ENCODE assay signal across 20 mouse cellular contexts in the genomic region with DNA sequence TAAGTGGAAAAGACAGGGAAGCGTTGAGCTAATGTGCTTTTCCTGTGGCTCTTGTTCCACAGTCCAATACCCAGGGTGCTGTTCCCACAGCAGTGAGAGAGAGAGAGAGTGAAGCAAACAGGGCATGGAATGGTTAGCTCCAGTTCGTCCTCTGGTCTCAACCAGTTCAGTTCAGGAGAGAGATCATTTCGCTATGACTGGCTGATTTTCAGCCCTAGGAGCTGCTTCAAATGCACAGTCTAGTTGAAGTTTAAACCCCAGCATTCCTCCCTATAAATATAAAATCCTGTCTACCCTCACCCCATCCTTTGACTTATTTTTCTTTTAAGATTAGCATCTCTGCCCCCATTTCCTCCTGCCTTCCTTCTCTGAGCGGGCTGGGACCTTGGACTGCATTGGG. TPM values are rescaled to one million over a fixed set of nuclear protein-coding genes. Genes with fewer than 3 reads are reported as not detected.
A peak's percentile ranks its signal among the peaks of the same experiment; 100 is the strongest.
DNase-seq lines count a peak whose midpoint lies in the region; ATAC-seq lines count a peak whose summit lies in the region.
"Had no signal": no experiment of that assay in that cellular context is flagged by ENCODE, and none has a peak within 500 bp of the region (broad histone marks: within the 10 kb centered on the region; RNA-seq: fewer than 3 reads in every experiment).

No protein-coding gene starts in this region.

- H3K9ac ChIP-seq in liver, embryonic 11.5 days (ENCODE audit: low read depth, low read length) = no peak overlapping the region
- H3K9ac ChIP-seq in kidney, embryonic 16.5 days (replicated peaks; ENCODE audit: low read length) = no peak overlapping the region
- H3K9ac ChIP-seq: hindbrain, embryonic 15.5 days had no signal

- no peaks in the 10 kb centered on the region for H3K9me3 ChIP-seq in liver, embryonic 11.5 days (ENCODE audit: control insufficient read depth, low read length)
- no peaks in the 10 kb centered on the region for H3K9me3 ChIP-seq in kidney, embryonic 16.5 days (ENCODE audit: low read length)
- H3K9me3 ChIP-seq: embryonic facial prominence, embryonic 10.5 days; forebrain, embryonic 10.5 days; heart, embryonic 13.5 days; hindbrain, embryonic 15.5 days had no signal

- peaks cover 8% of the 10 kb centered on the region for H3K36me3 ChIP-seq in liver, embryonic 11.5 days (ENCODE audit: control insufficient read depth, insufficient read depth, low read length)
- H3K36me3 ChIP-seq in kidney, embryonic 16.5 days (ENCODE audit: insufficient read depth, low read length) = peaks cover 34% of the 10 kb centered on the region

- 84% methylated on average over 4 of the region's 4 CpGs for WGBS in liver, embryonic 11.5 days
- 70% methylated on average over 4 of the region's 4 CpGs for WGBS in kidney, embryonic 16.5 days

- H3K4me1 ChIP-seq in liver, embryonic 11.5 days (replicated peaks; ENCODE audit: control insufficient read depth, insufficient read depth, low read length) = peaks cover 12% of the 10 kb centered on the region
- peaks cover 19% of the 10 kb centered on the region for H3K4me1 ChIP-seq in kidney, embryonic 16.5 days (ENCODE audit: insufficient read depth, low read length)

- no peaks in the 10 kb centered on the region for H3K27me3 ChIP-seq in liver, embryonic 11.5 days (replicated peaks; ENCODE audit: control insufficient read depth, insufficient read depth, low read length)
- no peaks in the 10 kb centered on the region for H3K27me3 ChIP-seq in kidney, embryonic 16.5 days (ENCODE audit: insufficient read depth, low read length)
- H3K27me3 ChIP-seq: heart, embryonic 13.5 days; hindbrain, embryonic 15.5 days had no signal

- H3K27ac ChIP-seq in liver, embryonic 11.5 days (ENCODE audit: low read depth, low read length) = no peak overlapping the region
- peak overlapping the region; percentile 90 for H3K27ac ChIP-seq in kidney, embryonic 16.5 days (ENCODE audit: low read length)
- H3K27ac ChIP-seq: embryonic facial prominence, embryonic 10.5 days; heart, embryonic 13.5 days; hindbrain, embryonic 15.5 days had no signal

- intact Hi-C loops in left cerebral cortex, postnatal 14 days (cut with DNase I) = loop anchor here (10.0 kb wide), 1 partner anchor 288 kb away; a partner anchor contains a TSS

- no peak for ATAC-seq in liver, embryonic 11.5 days (replicated peaks; ENCODE audit: low FRiP score)
- peak; percentile 80 for ATAC-seq in kidney, embryonic 16.5 days (ENCODE audit: low FRiP score, low TSS enrichment)
- ATAC-seq: activated CD4-positive, CD25-positive, alpha-beta regulatory T cell, adult 4 months; forebrain, embryonic 14.5 days had no signal

- H3K4me2 ChIP-seq in liver, embryonic 11.5 days = no peak overlapping the region
- no peak overlapping the region for H3K4me2 ChIP-seq in kidney, embryonic 16.5 days (replicated peaks; ENCODE audit: low read depth, low read length)
- H3K4me2 ChIP-seq: heart, embryonic 13.5 days; hindbrain, embryonic 15.5 days had no signal

- DNase-seq in liver, embryonic 11.5 days (ENCODE audit: low spot score) = no peak
- no peak for DNase-seq in liver
- DNase-seq in kidney, adult 8-10 months = peak; percentile 58 to 86
- peak; percentile 52 to 82 for DNase-seq in kidney, postnatal 25 days
- DNase-seq in left cerebral cortex, postnatal 14 days (ENCODE audit: low spot score in 2 of 2) = no peak
- DNase-seq in B cell, adult 2 months = no peak
- DNase-seq in adrenal gland, postnatal 10 days = no peak
- DNase-seq: adrenal gland, postnatal 25 days; cerebellum, adult 2 months; cerebellum, postnatal 10 days; gastrocnemius, postnatal 10 days; heart, postnatal 36 days had no signal

- 0 out of 2 replicates have a peak overlapping the region, but pooled peaks have one; percentile 1 for H3K4me3 ChIP-seq in liver, embryonic 11.5 days (ENCODE audit: low read depth, low read length)
- no peak overlapping the region for H3K4me3 ChIP-seq in kidney, embryonic 16.5 days (ENCODE audit: low read length)
- H3K4me3 ChIP-seq: erythroblast, embryonic 14.5 days; heart, embryonic 13.5 days; hindbrain, embryonic 15.5 days had no signal

RNA-seq across cellular contexts. Expression of a gene that starts 1.6 kb away (rescaled TPM):
- polyA plus RNA-seq in liver, embryonic 11.5 days (2014; fragmentation: Nextera tagmentation; extraction: Ambion mirVana) = 88.0 and 90.6 TPM in 2 replicates
- 70.2 and 94.1 TPM in 2 replicates for polyA plus RNA-seq in kidney, embryonic 16.5 days (2015; fragmentation: Nextera tagmentation; extraction: Ambion mirVana)
- 10 to 100 TPM; 51.3 to 53.5 TPM for total RNA-seq in left cerebral cortex, postnatal 14 days (2021)
- 10 to 100 TPM; 47.4 to 57.8 TPM for total RNA-seq in adrenal gland, postnatal 10 days (2021)

RNA-seq across cellular contexts. Expression of a gene that starts 22.6 kb away (rescaled TPM):
- polyA plus RNA-seq in liver, embryonic 11.5 days (2014; fragmentation: Nextera tagmentation; extraction: Ambion mirVana) = 14.8 and 15.6 TPM in 2 replicates
- polyA plus RNA-seq in kidney, embryonic 16.5 days (2015; fragmentation: Nextera tagmentation; extraction: Ambion mirVana) = 90.4 and 101 TPM in 2 replicates
- total RNA-seq in left cerebral cortex, postnatal 14 days (2021) = 1 to 10 TPM; 2.4 to 7.1 TPM
- 10 to 100 TPM in 1 of 2 experiments, 1 to 10 TPM in 1; 8.3 to 14.1 TPM for total RNA-seq in adrenal gland, postnatal 10 days (2021)
- polyA plus RNA-seq: activated CD4-positive, CD25-positive, alpha-beta regulatory T cell, adult 4 months; erythroblast, embryonic 14.5 days had no signal

Comparison
In these comparisons a context has a peak if more than half of its experiments do, and no peak if none do; other contexts are left out.
1. DNase-seq: peak in kidney, adult 8-10 months (2 of 2) and kidney, postnatal 25 days (2 of 2); none in liver, embryonic 11.5 days (single experiment), liver (single experiment), left cerebral cortex, postnatal 14 days (0 of 2), B cell, adult 2 months (0 of 2) and adrenal gland, postnatal 10 days (single experiment).